Mouse (Mus musculus) cortical plate, adult 2 months (tissue): ENCODE measurements around the gene Plekha3.

Experiments used
- CTCF ChIP-seq: fragments of 200-500 bp; IDR thresholded peaks from 2 replicates; pipeline ENCODE4 v1.5.1; 2011; ENCODE audit warnings: mild to moderate bottlenecking, control low read depth, low read length; ENCODE audit not compliant: insufficient read depth; ENCODE audit errors: extremely low read depth
- POLR2A ChIP-seq: fragments of 200-500 bp; IDR thresholded peaks from 2 replicates; pipeline ENCODE4 v1.6.1; 2011; ENCODE audit warnings: mild to moderate bottlenecking, low read length, control low read depth; ENCODE audit not compliant: insufficient read depth; ENCODE audit errors: extremely low read depth

DNA sequence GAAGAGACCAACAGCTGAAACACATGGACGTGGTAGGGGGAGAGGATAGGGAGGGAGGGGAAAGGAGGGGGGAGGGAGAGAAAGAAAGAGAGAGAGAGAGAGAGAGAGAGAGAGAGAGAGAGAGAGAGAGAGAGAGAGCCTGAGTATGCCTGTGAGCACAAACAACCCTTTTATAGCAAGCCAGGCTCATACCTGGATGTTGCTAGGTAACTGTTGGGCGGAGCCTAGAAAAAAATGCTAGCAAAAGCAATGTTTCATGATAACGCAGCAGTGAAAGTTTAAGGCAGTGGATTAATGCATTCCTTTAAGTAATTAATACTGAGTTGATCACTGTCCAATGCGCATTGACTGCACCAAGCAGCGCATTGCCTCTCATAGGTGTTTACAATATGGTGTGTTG lies 20.4 kb upstream of the Plekha3 start:
- TF ChIP-seq CTCF (no peak), POLR2A (no peak)
